Mouse (Mus musculus): Measurements from ENCODE around the gene Tmem106c. TPM values are rescaled to one million over a fixed set of nuclear protein-coding genes. Genes with fewer than 3 reads are reported as not detected.
A peak's percentile ranks its signal among the peaks of the same experiment; 100 is the strongest.

Gene Tmem106c
- total RNA-seq, 2 experiments from 2014 or later: 10.6 to 12.0 TPM

GRCm38 (mm10) chr15:97952137-97952888, 11.7 kb upstream of the Tmem106c start:
- intact Hi-C loops (cut with DNase I): loop anchor here (2.0 to 10.0 kb wide), 4 partner anchors 82 to 1832 kb away; no protein-coding TSS in a partner anchor
- DNase-seq: peak; percentile 63 to 66

- intact Hi-C loops (cut with DNase I): loop anchor here (2.0 to 10.0 kb wide), 4 partner anchors 82 to 1832 kb away; no protein-coding TSS in a partner anchor
- DNase-seq: no peak
Observed at GRCm38 (mm10) chr15:97952889-97953189, 11.2 kb upstream of the Tmem106c start.

- DNase-seq: no peak
- intact Hi-C loops (cut with DNase I): loop anchor here (10.0 kb wide), 1 partner anchor 1830 kb away; no protein-coding TSS in a partner anchor
Observed at GRCm38 (mm10) chr15:97954671-97955070, 9.3 kb upstream of the Tmem106c start.

- intact Hi-C loops (cut with DNase I): loop anchor here (10.0 kb wide), 1 partner anchor 1830 kb away; no protein-coding TSS in a partner anchor
- no peak for DNase-seq
Observed at GRCm38 (mm10) chr15:97955286-97955685, 8.7 kb upstream of the Tmem106c start.

GRCm38 (mm10) chr15:97955742-97956141, 8.3 kb upstream of the Tmem106c start:
- DNase-seq: no peak
- intact Hi-C loops (cut with DNase I): loop anchor here (10.0 kb wide), 1 partner anchor 1829 kb away; no protein-coding TSS in a partner anchor

- DNase-seq: no peak
- intact Hi-C loops (cut with DNase I): loop anchor here (10.0 kb wide), 1 partner anchor 1828 kb away; no protein-coding TSS in a partner anchor
Observed at GRCm38 (mm10) chr15:97956416-97956815, 7.6 kb upstream of the Tmem106c start.

- DNase-seq: no peak
- intact Hi-C loops (cut with DNase I): loop anchor here (5.0 kb wide), 2 partner anchors 181 to 189 kb away; no protein-coding TSS in a partner anchor
Observed at GRCm38 (mm10) chr15:97963329-97963988, 541 bp upstream of the Tmem106c start.

GRCm38 (mm10) chr15:97964836-97965187, 812 bp downstream of the Tmem106c start:
- intact Hi-C loops (cut with DNase I): loop anchor here (5.0 kb wide), 2 partner anchors 183 to 187 kb away; no protein-coding TSS in a partner anchor
- DNase-seq: no peak

GRCm38 (mm10) chr15:97965311-97966045, 1.5 kb downstream of the Tmem106c start:
- intact Hi-C loops (cut with DNase I): no loop called here
- DNase-seq: no peak

GRCm38 (mm10) chr15:97970299-97970698, 6.3 kb downstream of the Tmem106c start:
- intact Hi-C loops (cut with DNase I): no loop called here
- DNase-seq: no peak

- intact Hi-C loops (cut with DNase I): no loop called here
- DNase-seq: no peak
Observed at GRCm38 (mm10) chr15:97972580-97972979, 8.6 kb downstream of the Tmem106c start.

GRCm38 (mm10) chr15:97973248-97974005, 9.4 kb downstream of the Tmem106c start:
- intact Hi-C loops (cut with DNase I): no loop called here
- DNase-seq: no peak

GRCm38 (mm10) chr15:97981560-97981959, 17.6 kb downstream of the Tmem106c start:
- intact Hi-C loops (cut with DNase I): no loop called here
- no peak for DNase-seq

GRCm38 (mm10) chr15:97989544-97989943, 25.5 kb downstream of the Tmem106c start:
- intact Hi-C loops (cut with DNase I): no loop called here
- DNase-seq: no peak

GRCm38 (mm10) chr15:97990124-97990523, 26.1 kb downstream of the Tmem106c start:
- intact Hi-C loops (cut with DNase I): no loop called here
- DNase-seq: no peak

GRCm38 (mm10) chr15:97990721-97991120, 26.7 kb downstream of the Tmem106c start:
- no peak for DNase-seq
- intact Hi-C loops (cut with DNase I): no loop called here

GRCm38 (mm10) chr15:97991285-97991895, 27.4 kb downstream of the Tmem106c start:
- no peak for DNase-seq
- intact Hi-C loops (cut with DNase I): no loop called here

GRCm38 (mm10) chr15:97992027-97992711, 28.2 kb downstream of the Tmem106c start:
- intact Hi-C loops (cut with DNase I): no loop called here
- DNase-seq: no peak

GRCm38 (mm10) chr15:97992712-97993286, 28.8 kb downstream of the Tmem106c start:
- peak; percentile 64 to 70 for DNase-seq
- intact Hi-C loops (cut with DNase I): no loop called here

Measured in heart, postnatal 36 days (tissue).